Mouse (Mus musculus) kidney, embryonic 15.5 days (tissue): Measurements from ENCODE around the gene Gm9918. TPM values are rescaled to one million over a fixed set of nuclear protein-coding genes. Genes with fewer than 3 reads are reported as not detected.

Source experiments
- ATAC-seq: fragments of 200-750 bp; cut with Nextera tagmentation; replicated peaks from 2 replicates; pipeline ENCODE4 v1.8.0; 2017; ENCODE audit warnings: moderate TSS enrichment; ENCODE audit not compliant: low FRiP score
- H3K27ac ChIP-seq: fragments of 300-500 bp; sonication (generic); 2 replicates; pipeline ENCODE4 v1.5.1; 2015; ENCODE audit warnings: mild to moderate bottlenecking, inconsistent platforms
- H3K27me3 ChIP-seq: fragments of 300-500 bp; sonication (generic); 2 replicates; pipeline ENCODE4 v1.6.1; 2015; ENCODE audit warnings: inconsistent platforms
- H3K36me3 ChIP-seq: fragments of 300-500 bp; sonication (generic); 2 replicates; pipeline ENCODE4 v1.6.1; 2015; ENCODE audit warnings: inconsistent platforms
- H3K4me1 ChIP-seq: fragments of 300-500 bp; sonication (generic); 2 replicates; pipeline ENCODE4 v1.6.1; 2015; ENCODE audit warnings: inconsistent platforms
- H3K4me2 ChIP-seq: fragments of 300-500 bp; sonication (generic); 2 replicates; pipeline ENCODE4 v1.6.1; 2015; ENCODE audit warnings: moderate library complexity, mild to moderate bottlenecking, inconsistent platforms
- H3K4me3 ChIP-seq: fragments of 300-500 bp; sonication (generic); replicated peaks from 2 replicates; pipeline ENCODE4 v1.5.1; 2015; ENCODE audit warnings: mild to moderate bottlenecking, inconsistent platforms
- H3K9ac ChIP-seq: fragments of 300-500 bp; sonication (generic); 2 replicates; pipeline ENCODE4 v1.6.1; 2015; ENCODE audit warnings: mild to moderate bottlenecking, inconsistent platforms
- H3K9me3 ChIP-seq: fragments of 300-500 bp; sonication (generic); replicated peaks from 2 replicates; pipeline ENCODE4 v1.6.1; 2016; ENCODE audit warnings: inconsistent platforms
- WGBS: fragments of 180-500 bp; shearing (Covaris S2); methylation state at CpG from one replicate; pipeline ENCODE4 v1.1.7; 2015; ENCODE audit warnings: mixed read lengths; 5-methylcytosine and 5-hydroxymethylcytosine counted together
- polyA plus RNA-seq: library from polyadenylated mRNA; unstranded; fragments of >200 nt; fragmentation: Nextera tagmentation; extraction: Ambion mirVana; gene quantifications from 2 replicates; pipeline ENCODE4 v1.2.1, GENCODE M21; 2015

The Gm9918 gene
- polyA plus RNA-seq, 1 experiment from 2014 or later = 0.44 TPM

- Histone ChIP-seq H3K9me3 (no peaks in the 10 kb centered on the region), H3K27ac (no peak overlapping the region), H3K4me2 (no peak overlapping the region), H3K27me3 (no peaks in the 10 kb centered on the region), H3K4me3 (no peak overlapping the region), H3K36me3 (peaks cover 28% of the 10 kb centered on the region), H3K4me1 (peaks cover 24% of the 10 kb centered on the region), H3K9ac (no peak overlapping the region)
- WGBS = 83% methylated on average over 8 of the region's 8 CpGs
- ATAC-seq = no peak
Measured at GRCm38 (mm10) chr15:102282463-102283292, 12.3 kb downstream of the Gm9918 start.

GRCm38 (mm10) chr15:102283648-102284047 lies 13.3 kb downstream of the Gm9918 start:
- H3K9me3 ChIP-seq = no peaks in the 10 kb centered on the region
- WGBS = 69% methylated on average over 3 of the region's 3 CpGs
- no peak for ATAC-seq
- no peak overlapping the region for H3K4me3 ChIP-seq
- peaks cover 28% of the 10 kb centered on the region for H3K36me3 ChIP-seq
- H3K4me2 ChIP-seq = no peak overlapping the region
- no peak overlapping the region for H3K27ac ChIP-seq
- H3K9ac ChIP-seq = no peak overlapping the region
- H3K27me3 ChIP-seq = no peaks in the 10 kb centered on the region
- peaks cover 22% of the 10 kb centered on the region for H3K4me1 ChIP-seq

GRCm38 (mm10) chr15:102287395-102287794 lies 17.0 kb downstream of the Gm9918 start:
- no peak for ATAC-seq
- H3K9ac ChIP-seq = no peak overlapping the region

GRCm38 (mm10) chr15:102295633-102296367 lies 25.4 kb downstream of the Gm9918 start, which contains the start of gene Espl1:
Gene Espl1 (plus strand): TSS chr15:102296266.
- Histone ChIP-seq H3K27ac (peak within 1 kb of the TSS; percentile 24; the same call in 1 of the 2 replicates), H3K4me3 (peak within 1 kb of the TSS; percentile 58), H3K4me2 (peak within 1 kb of the TSS; percentile 72), H3K27me3 (no peaks in the 10 kb centered on the region), H3K36me3 (peaks cover 30% of the 10 kb centered on the region), H3K9me3 (no peaks in the 10 kb centered on the region), H3K4me1 (peaks cover 12% of the 10 kb centered on the region), H3K9ac (peak within 1 kb of the TSS; percentile 61)
- peak; percentile 99 for ATAC-seq
- 7% methylated on average over 25 of the region's 25 CpGs for WGBS

More at GRCm38 (mm10) chr15:102287395-102287794, 17.0 kb downstream of the Gm9918 start:
- Histone ChIP-seq H3K9me3 (no peaks in the 10 kb centered on the region), H3K36me3 (peaks cover 7% of the 10 kb centered on the region; the same call in 1 of the 2 replicates), H3K4me3 (no peak overlapping the region), H3K27ac (no peak overlapping the region), H3K4me2 (no peak overlapping the region), H3K27me3 (no peaks in the 10 kb centered on the region), H3K4me1 (no peaks in the 10 kb centered on the region)

- Histone ChIP-seq H3K4me3 (peak overlapping the region; percentile 58), H3K36me3 (peaks cover 37% of the 10 kb centered on the region), H3K27me3 (no peaks in the 10 kb centered on the region), H3K9ac (peak overlapping the region; percentile 61), H3K4me2 (peak overlapping the region; percentile 72), H3K9me3 (no peaks in the 10 kb centered on the region), H3K27ac (no peak overlapping the region), H3K4me1 (peaks cover 12% of the 10 kb centered on the region)
- WGBS = 4% methylated on average over 24 of the region's 24 CpGs
- ATAC-seq = peak; percentile 68
Measured at GRCm38 (mm10) chr15:102296368-102297006, 26.1 kb downstream of the Gm9918 start.

- 71% methylated on average over 6 of the region's 6 CpGs for WGBS
- Histone ChIP-seq H3K36me3 (peaks cover 92% of the 10 kb centered on the region), H3K9ac (no peak overlapping the region), H3K27ac (no peak overlapping the region), H3K27me3 (no peaks in the 10 kb centered on the region), H3K4me1 (no peaks in the 10 kb centered on the region), H3K4me3 (no peak overlapping the region), H3K9me3 (no peaks in the 10 kb centered on the region), H3K4me2 (no peak overlapping the region)
- ATAC-seq = no peak
Measured at GRCm38 (mm10) chr15:102302542-102302941, 32.2 kb downstream of the Gm9918 start.

- Histone ChIP-seq H3K36me3 (peaks cover 94% of the 10 kb centered on the region), H3K27me3 (no peaks in the 10 kb centered on the region), H3K4me2 (no peak overlapping the region), H3K4me3 (no peak overlapping the region), H3K9me3 (no peaks in the 10 kb centered on the region), H3K9ac (no peak overlapping the region), H3K4me1 (peaks cover 5% of the 10 kb centered on the region; the same call in 1 of the 2 replicates), H3K27ac (no peak overlapping the region)
- 85% methylated on average over 9 of the region's 9 CpGs for WGBS
- ATAC-seq = no peak
Measured at GRCm38 (mm10) chr15:102308717-102309116, 38.4 kb downstream of the Gm9918 start.

GRCm38 (mm10) chr15:102310074-102310845 lies 39.9 kb downstream of the Gm9918 start:
- no peak overlapping the region for H3K4me2 ChIP-seq
- no peaks in the 10 kb centered on the region for H3K27me3 ChIP-seq
- H3K9me3 ChIP-seq = no peaks in the 10 kb centered on the region
- 47% methylated on average over 10 of the region's 10 CpGs for WGBS
- H3K4me3 ChIP-seq = no peak overlapping the region
- H3K36me3 ChIP-seq = peaks cover 94% of the 10 kb centered on the region
- H3K4me1 ChIP-seq = peaks cover 5% of the 10 kb centered on the region; the same call in 1 of the 2 replicates
- ATAC-seq = peak; percentile 86
- H3K27ac ChIP-seq = peak overlapping the region; percentile 64
- H3K9ac ChIP-seq = no peak overlapping the region

GRCm38 (mm10) chr15:102311489-102311888 lies 41.1 kb downstream of the Gm9918 start:
- no peaks in the 10 kb centered on the region for H3K9me3 ChIP-seq
- H3K4me1 ChIP-seq = peaks cover 5% of the 10 kb centered on the region; the same call in 1 of the 2 replicates
- no peak overlapping the region for H3K4me3 ChIP-seq
- no peak for ATAC-seq
- H3K27me3 ChIP-seq = no peaks in the 10 kb centered on the region
- H3K9ac ChIP-seq = no peak overlapping the region
- no peak overlapping the region for H3K4me2 ChIP-seq
- no peak overlapping the region for H3K27ac ChIP-seq
- peaks cover 94% of the 10 kb centered on the region for H3K36me3 ChIP-seq

- no peak for ATAC-seq
- Histone ChIP-seq H3K36me3 (peaks cover 93% of the 10 kb centered on the region), H3K4me3 (no peak overlapping the region), H3K4me2 (no peak overlapping the region), H3K9me3 (no peaks in the 10 kb centered on the region), H3K4me1 (no peaks in the 10 kb centered on the region), H3K27ac (no peak overlapping the region), H3K27me3 (no peaks in the 10 kb centered on the region), H3K9ac (no peak overlapping the region)
- WGBS = 86% methylated on average over 8 of the region's 8 CpGs
Measured at GRCm38 (mm10) chr15:102315292-102315691, 44.9 kb downstream of the Gm9918 start.

GRCm38 (mm10) chr15:102316263-102316662 lies 45.9 kb downstream of the Gm9918 start:
- H3K9ac ChIP-seq = no peak overlapping the region
- no peak overlapping the region for H3K4me3 ChIP-seq
- H3K27ac ChIP-seq = no peak overlapping the region
- no peaks in the 10 kb centered on the region for H3K4me1 ChIP-seq
- H3K27me3 ChIP-seq = no peaks in the 10 kb centered on the region
- H3K9me3 ChIP-seq = no peaks in the 10 kb centered on the region
- no peak for ATAC-seq
- H3K4me2 ChIP-seq = no peak overlapping the region
- H3K36me3 ChIP-seq = peaks cover 95% of the 10 kb centered on the region
- WGBS = 88% methylated on average over 6 of the region's 6 CpGs
